ENCODE assay signal across 9 mouse cellular contexts in the genomic region with DNA sequence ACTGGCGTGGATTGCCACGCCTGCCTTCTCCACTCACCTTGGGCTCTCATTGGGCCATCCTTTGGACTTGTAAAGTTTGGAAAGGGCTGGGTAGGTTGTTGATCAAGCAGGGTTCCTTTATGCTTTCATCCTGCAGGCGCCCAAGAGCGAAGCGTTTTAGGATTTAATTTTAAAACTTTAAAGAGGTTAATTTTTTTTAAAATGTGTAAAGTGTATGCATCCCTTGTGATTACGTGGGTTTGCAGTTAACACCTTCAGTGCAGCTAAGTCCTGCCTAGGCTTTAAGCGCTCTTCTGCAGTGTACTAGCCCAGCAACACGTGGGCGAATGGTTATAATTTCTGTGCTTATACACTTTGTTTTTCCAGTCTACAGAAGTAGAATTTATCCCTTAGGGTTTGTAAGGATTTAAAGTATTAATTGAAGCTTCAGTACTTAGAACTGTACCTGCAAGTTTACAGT. TPM values are rescaled to one million over a fixed set of nuclear protein-coding genes. Genes with fewer than 3 reads are reported as not detected.
DNase-seq lines count a peak whose midpoint lies in the region; ATAC-seq and TF ChIP-seq lines count a peak whose summit lies in the region.
"Not testable (repeated sequence)": the region's sequence is repeated elsewhere in the genome, so short reads cannot be mapped to it uniquely, and the experiment has no call there.
"Had no signal": no experiment of that assay in that cellular context is flagged by ENCODE, and none has a peak within 500 bp of the region (broad histone marks: within the 10 kb centered on the region; RNA-seq: fewer than 3 reads in every experiment).

No protein-coding gene starts in this region.

- not testable (repeated sequence) for TF ChIP-seq POLR2A in CH12.LX (IDR thresholded peaks at IDR 0.05; ENCODE audit: low read depth, low read length)

- H3K27ac ChIP-seq in CH12.LX (ENCODE audit: insufficient read depth, low read depth): not testable (repeated sequence)
- H3K27ac ChIP-seq in forebrain, embryonic 15.5 days (replicated peaks): peak overlapping the region; percentile 75
- peak overlapping the region; percentile 86 for H3K27ac ChIP-seq in hindbrain, embryonic 10.5 days
- peak overlapping the region; percentile 95 for H3K27ac ChIP-seq in kidney, embryonic 15.5 days
- H3K27ac ChIP-seq in liver, embryonic 13.5 days: peak overlapping the region; percentile 71; the same call in 1 of the 2 replicates
- H3K27ac ChIP-seq in midbrain, embryonic 13.5 days: peak overlapping the region; percentile 83
- H3K27ac ChIP-seq in stomach, embryonic 14.5 days (ENCODE audit: low read length): peak overlapping the region; percentile 76; the same call in 1 of the 2 replicates

- not testable (repeated sequence) for H3K79me2 ChIP-seq in CH12.LX (replicated peaks; ENCODE audit: control insufficient read depth, extremely low read depth, insufficient read depth, poor library complexity, severe bottlenecking)

- not testable (repeated sequence) for H3K27me3 ChIP-seq in CH12.LX (replicated peaks); forebrain, embryonic 15.5 days; hindbrain, embryonic 10.5 days (ENCODE audit: insufficient read depth, poor library complexity, severe bottlenecking); kidney, embryonic 15.5 days; liver, embryonic 13.5 days; midbrain, embryonic 13.5 days; stomach, embryonic 14.5 days (ENCODE audit: control insufficient read depth, insufficient read depth, low read length)

- not testable (repeated sequence) for H3K4me1 ChIP-seq in CH12.LX (ENCODE audit: control insufficient read depth in 1 of 2, insufficient read depth in 2 of 2); forebrain, embryonic 15.5 days; hindbrain, embryonic 10.5 days (replicated peaks); kidney, embryonic 15.5 days; liver, embryonic 13.5 days (replicated peaks); midbrain, embryonic 13.5 days (replicated peaks); stomach, embryonic 14.5 days (ENCODE audit: control insufficient read depth, insufficient read depth, low read length)

- H3K4me3 ChIP-seq in CH12.LX (replicated peaks in 1 of 3; ENCODE audit: low read depth in 2 of 3, low read length in 2 of 3, poor library complexity in 1 of 3): peak overlapping the region; percentile 38 to 98 (median 52)
- peak overlapping the region; percentile 56 for H3K4me3 ChIP-seq in forebrain, embryonic 15.5 days
- H3K4me3 ChIP-seq in hindbrain, embryonic 10.5 days: peak overlapping the region; percentile 62
- H3K4me3 ChIP-seq in kidney, embryonic 15.5 days (replicated peaks): peak overlapping the region; percentile 62
- H3K4me3 ChIP-seq in liver, embryonic 13.5 days (replicated peaks): peak overlapping the region; percentile 69
- peak overlapping the region; percentile 54 for H3K4me3 ChIP-seq in midbrain, embryonic 13.5 days (replicated peaks)
- H3K4me3 ChIP-seq in stomach, embryonic 14.5 days (ENCODE audit: low read depth, low read length): peak overlapping the region; percentile 46

- not testable (repeated sequence) for H3K9me3 ChIP-seq in CH12.LX (replicated peaks; ENCODE audit: low read length); forebrain, embryonic 15.5 days; hindbrain, embryonic 10.5 days; kidney, embryonic 15.5 days (replicated peaks); liver, embryonic 13.5 days (replicated peaks); midbrain, embryonic 13.5 days; stomach, embryonic 14.5 days (ENCODE audit: control insufficient read depth, low read depth, low read length)

- TF ChIP-seq EP300 in CH12.LX (IDR thresholded peaks at IDR 0.05; ENCODE audit: low read length): not testable (repeated sequence)

- 10% methylated on average over 9 of the region's 9 CpGs for WGBS in forebrain, embryonic 15.5 days
- 21% methylated on average over 9 of the region's 9 CpGs for WGBS in hindbrain, embryonic 10.5 days
- 8% methylated on average over 9 of the region's 9 CpGs for WGBS in kidney, embryonic 15.5 days
- 11% methylated on average over 9 of the region's 9 CpGs for WGBS in liver, embryonic 13.5 days (ENCODE audit: insufficient replicate concordance)
- 17% methylated on average over 9 of the region's 9 CpGs for WGBS in midbrain, embryonic 13.5 days
- WGBS in stomach, embryonic 14.5 days: 9% methylated on average over 9 of the region's 9 CpGs

- H3K4me2 ChIP-seq in CH12.LX (ENCODE audit: insufficient read depth, low read depth, poor library complexity, severe bottlenecking): peak overlapping the region; percentile 51
- peak overlapping the region; percentile 57 for H3K4me2 ChIP-seq in forebrain, embryonic 15.5 days (replicated peaks)
- peak overlapping the region; percentile 69 for H3K4me2 ChIP-seq in kidney, embryonic 15.5 days
- H3K4me2 ChIP-seq in liver, embryonic 13.5 days: peak overlapping the region; percentile 87
- H3K4me2 ChIP-seq in midbrain, embryonic 13.5 days (replicated peaks): peak overlapping the region; percentile 64
- peak overlapping the region; percentile 42 for H3K4me2 ChIP-seq in stomach, embryonic 14.5 days (replicated peaks; ENCODE audit: low read depth, low read length)

- H3K36me3 ChIP-seq in CH12.LX (replicated peaks in 1 of 2; ENCODE audit: control insufficient read depth in 1 of 2, insufficient read depth in 1 of 2, low read length in 1 of 2); forebrain, embryonic 15.5 days; hindbrain, embryonic 10.5 days; kidney, embryonic 15.5 days; liver, embryonic 13.5 days; midbrain, embryonic 13.5 days; stomach, embryonic 14.5 days (ENCODE audit: control insufficient read depth, insufficient read depth, low read length): not testable (repeated sequence)

- ATAC-seq in forebrain, embryonic 15.5 days (replicated peaks): peak; percentile 21; the same call in 1 of the 2 replicates
- peak; percentile 26 for ATAC-seq in kidney, embryonic 15.5 days (replicated peaks; ENCODE audit: low FRiP score)
- peak; percentile 34 for ATAC-seq in liver, embryonic 13.5 days (ENCODE audit: low read depth)
- peak; percentile 22; the same call in 1 of the 2 replicates for ATAC-seq in midbrain, embryonic 13.5 days
- peak; percentile 19; the same call in 1 of the 2 replicates for ATAC-seq in stomach, embryonic 14.5 days (ENCODE audit: insufficient number of reproducible peaks, insufficient read depth, low FRiP score, low read depth)

- in situ Hi-C loops in CH12.LX (cut with MboI; ENCODE audit: low pct_ligation_motif_present, low pct_unique_long_range_greater_than_20kb, low sequenced_read_pairs): not testable (repeated sequence)

- H3K9ac ChIP-seq in CH12.LX (ENCODE audit: insufficient read depth, low read depth): peak overlapping the region; percentile 73
- peak overlapping the region; percentile 61 for H3K9ac ChIP-seq in forebrain, embryonic 15.5 days (replicated peaks)
- peak overlapping the region; percentile 48; the same call in 1 of the 2 replicates for H3K9ac ChIP-seq in kidney, embryonic 15.5 days
- H3K9ac ChIP-seq in liver, embryonic 13.5 days: peak overlapping the region; percentile 73
- peak overlapping the region; percentile 67 for H3K9ac ChIP-seq in midbrain, embryonic 13.5 days (replicated peaks)
- 0 out of 2 replicates have a peak overlapping the region, but pooled peaks have one; percentile 10 for H3K9ac ChIP-seq in stomach, embryonic 14.5 days (replicated peaks; ENCODE audit: low read depth, low read length)

- dilution Hi-C loops in CH12.LX (cut with MboI; ENCODE audit: extremely low pct_ligation_motif_present, extremely low pct_unique_long_range_greater_than_20kb, low sequenced_read_pairs): not testable (repeated sequence)

- TF ChIP-seq RAD21 in CH12.LX (IDR thresholded peaks at IDR 0.05; ENCODE audit: low read depth, low read length): not testable (repeated sequence)

- DNase-seq in CH12.LX (ENCODE audit: extremely low read depth); hindbrain, embryonic 10.5 days (ENCODE audit: low spot score); liver, embryonic 13.5 days: not testable (repeated sequence)
- DNase-seq in embryo, embryonic 10 days (ENCODE audit: low spot score): peak; percentile 7

- TF ChIP-seq CTCF in CH12.LX (conservative IDR thresholded peaks at IDR 0.05 in 1 of 2, IDR thresholded peaks at IDR 0.05 in 1 of 2; ENCODE audit: low read depth in 2 of 2, low read length in 2 of 2): not testable (repeated sequence)

RNA-seq across cellular contexts. Expression of a gene that starts 0.3 kb away (rescaled TPM):
- total RNA-seq in CH12.LX (2012; rRNA removed): 8.6 and 12.2 TPM in 2 replicates
- 8.3 and 8.9 TPM in 2 replicates for total RNA-seq in CH12.LX (2014; rRNA removed)
- polyA plus RNA-seq in CH12.LX (2012; ENCODE audit: insufficient read length, low read depth): 19.5 and 19.7 TPM in 2 replicates
- polyA plus RNA-seq in forebrain, embryonic 15.5 days (2015; fragmentation: Nextera tagmentation; extraction: Ambion mirVana): 48.2 and 51.7 TPM in 2 replicates
- polyA plus RNA-seq in hindbrain, embryonic 10.5 days (2016; fragmentation: Nextera tagmentation; extraction: Ambion mirVana): 36.4 and 43.4 TPM in 2 replicates
- polyA plus RNA-seq in kidney, embryonic 15.5 days (2015; fragmentation: Nextera tagmentation; extraction: Ambion mirVana): 45.5 and 47.8 TPM in 2 replicates
- 13.7 and 17.2 TPM in 2 replicates for polyA plus RNA-seq in liver, embryonic 13.5 days (2015; fragmentation: Nextera tagmentation; extraction: Ambion mirVana)
- polyA plus RNA-seq in midbrain, embryonic 13.5 days (2015; fragmentation: Nextera tagmentation; extraction: Ambion mirVana): 49.4 and 53.0 TPM in 2 replicates
- polyA plus RNA-seq in stomach, embryonic 14.5 days (2014; fragmentation: Nextera tagmentation; extraction: Ambion mirVana): 45.4 and 47.4 TPM in 2 replicates

RNA-seq across cellular contexts. Expression of a gene that starts 12.2 kb away (rescaled TPM):
- total RNA-seq in CH12.LX (2012; rRNA removed): 15.0 and 16.8 TPM in 2 replicates
- 20.3 and 22.4 TPM in 2 replicates for total RNA-seq in CH12.LX (2014; rRNA removed)
- polyA plus RNA-seq in CH12.LX (2012; ENCODE audit: insufficient read length, low read depth): 17.4 and 21.1 TPM in 2 replicates
- 46.1 and 48.1 TPM in 2 replicates for polyA plus RNA-seq in forebrain, embryonic 15.5 days (2015; fragmentation: Nextera tagmentation; extraction: Ambion mirVana)
- 49.7 and 50.6 TPM in 2 replicates for polyA plus RNA-seq in hindbrain, embryonic 10.5 days (2016; fragmentation: Nextera tagmentation; extraction: Ambion mirVana)
- polyA plus RNA-seq in kidney, embryonic 15.5 days (2015; fragmentation: Nextera tagmentation; extraction: Ambion mirVana): 53.5 and 56.3 TPM in 2 replicates
- 13.7 and 15.2 TPM in 2 replicates for polyA plus RNA-seq in liver, embryonic 13.5 days (2015; fragmentation: Nextera tagmentation; extraction: Ambion mirVana)
- 48.6 and 52.2 TPM in 2 replicates for polyA plus RNA-seq in midbrain, embryonic 13.5 days (2015; fragmentation: Nextera tagmentation; extraction: Ambion mirVana)
- 73.7 and 77.0 TPM in 2 replicates for polyA plus RNA-seq in stomach, embryonic 14.5 days (2014; fragmentation: Nextera tagmentation; extraction: Ambion mirVana)

RNA-seq across cellular contexts. Expression of a gene that starts 21.6 kb away (rescaled TPM):
- total RNA-seq in CH12.LX (2012; rRNA removed) (95.0 and 178 TPM in 2 replicates), CH12.LX (2014; rRNA removed) (124 and 131 TPM in 2 replicates)
- polyA plus RNA-seq in CH12.LX (2012; ENCODE audit: insufficient read length, low read depth): 234 and 241 TPM in 2 replicates
- 85.4 and 96.0 TPM in 2 replicates for polyA plus RNA-seq in forebrain, embryonic 15.5 days (2015; fragmentation: Nextera tagmentation; extraction: Ambion mirVana)
- polyA plus RNA-seq in hindbrain, embryonic 10.5 days (2016; fragmentation: Nextera tagmentation; extraction: Ambion mirVana): 116 and 118 TPM in 2 replicates
- polyA plus RNA-seq in kidney, embryonic 15.5 days (2015; fragmentation: Nextera tagmentation; extraction: Ambion mirVana): 287 and 291 TPM in 2 replicates
- 101 and 107 TPM in 2 replicates for polyA plus RNA-seq in liver, embryonic 13.5 days (2015; fragmentation: Nextera tagmentation; extraction: Ambion mirVana)
- polyA plus RNA-seq in midbrain, embryonic 13.5 days (2015; fragmentation: Nextera tagmentation; extraction: Ambion mirVana): 77.9 and 87.0 TPM in 2 replicates
- polyA plus RNA-seq in stomach, embryonic 14.5 days (2014; fragmentation: Nextera tagmentation; extraction: Ambion mirVana): 229 and 237 TPM in 2 replicates

RNA-seq across cellular contexts. Expression of a gene that starts 29.9 kb away (rescaled TPM):
- total RNA-seq in CH12.LX (2012; rRNA removed): 0.13 TPM in 1 of 2 replicates, not detected in the other
- not detected in 2 replicates for total RNA-seq in CH12.LX (2014; rRNA removed)
- polyA plus RNA-seq in CH12.LX (2012; ENCODE audit: insufficient read length, low read depth): not detected in 2 replicates
- 0.20 and 0.42 TPM in 2 replicates for polyA plus RNA-seq in forebrain, embryonic 15.5 days (2015; fragmentation: Nextera tagmentation; extraction: Ambion mirVana)
- 0.17 and 0.22 TPM in 2 replicates for polyA plus RNA-seq in hindbrain, embryonic 10.5 days (2016; fragmentation: Nextera tagmentation; extraction: Ambion mirVana)
- 0.14 and 0.68 TPM in 2 replicates for polyA plus RNA-seq in kidney, embryonic 15.5 days (2015; fragmentation: Nextera tagmentation; extraction: Ambion mirVana)
- polyA plus RNA-seq in liver, embryonic 13.5 days (2015; fragmentation: Nextera tagmentation; extraction: Ambion mirVana): 0.09 TPM in 1 of 2 replicates, not detected in the other
- polyA plus RNA-seq in midbrain, embryonic 13.5 days (2015; fragmentation: Nextera tagmentation; extraction: Ambion mirVana): 0.17 and 0.35 TPM in 2 replicates
- polyA plus RNA-seq in stomach, embryonic 14.5 days (2014; fragmentation: Nextera tagmentation; extraction: Ambion mirVana): 0.42 and 0.50 TPM in 2 replicates
- total RNA-seq: heart, postnatal 14 days had no signal

Comparison
In these comparisons a context has a peak if more than half of its experiments do, and no peak if none do; other contexts are left out.
1. H3K9ac ChIP-seq: peak in every context shown above with its lines; median percentile 73 in CH12.LX; 73 in liver, embryonic 13.5 days; 67 in midbrain, embryonic 13.5 days; 61 in forebrain, embryonic 15.5 days; 48 in kidney, embryonic 15.5 days; 10 in stomach, embryonic 14.5 days.